ENCODE assay signal across 19 mouse cellular contexts in the genomic region with DNA sequence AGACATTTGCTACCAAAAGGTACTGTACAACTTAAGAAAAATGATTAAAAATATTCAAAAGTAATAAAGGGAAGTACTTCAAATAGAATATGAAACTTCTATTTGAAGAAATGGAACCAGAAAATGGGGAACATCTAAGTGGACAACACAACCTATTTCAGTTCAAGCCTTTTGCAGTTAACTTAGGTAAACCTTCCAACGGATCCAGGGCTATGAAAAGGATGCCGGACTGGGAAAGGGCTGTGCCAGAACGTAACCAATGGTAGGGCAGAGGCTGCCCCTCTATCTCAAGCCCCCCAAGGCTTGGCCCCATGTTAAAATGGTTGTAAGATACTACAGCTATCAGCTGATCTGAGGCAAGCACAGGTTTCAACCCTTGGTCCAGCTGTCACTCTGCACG. TPM values are rescaled to one million over a fixed set of nuclear protein-coding genes. Genes with fewer than 3 reads are reported as not detected.
"Had no signal": no experiment of that assay in that cellular context is flagged by ENCODE, and none has a peak within 500 bp of the region (broad histone marks: within the 10 kb centered on the region; RNA-seq: fewer than 3 reads in every experiment).

No protein-coding gene starts in this region.

- H3K27ac ChIP-seq: liver, embryonic 13.5 days; macrophage; midbrain, embryonic 10.5 days; neural tube, embryonic 13.5 days; stomach, embryonic 15.5 days had no signal

- H3K4me3 ChIP-seq: liver, embryonic 13.5 days; megakaryocyte, embryonic 14.5 days; midbrain, embryonic 10.5 days; myocyte; neural tube, embryonic 13.5 days; stomach, embryonic 15.5 days had no signal

- H3K4me1 ChIP-seq: megakaryocyte, embryonic 14.5 days; midbrain, embryonic 10.5 days; neural tube, embryonic 13.5 days; stomach, embryonic 15.5 days had no signal

- ATAC-seq: lung, postnatal 0 days had no signal

- DNase-seq: kidney, adult 11 months; kidney, adult 8-10 months; kidney, postnatal 14 days; kidney, postnatal 4 days; liver, embryonic 13.5 days; lung, embryonic 14.5 days; midbrain, embryonic 14.5 days; retina, postnatal 1 day; right cerebral cortex, postnatal 25 days; spleen, adult 18-20 months; thymus, postnatal 36 days had no signal

- H3K27me3 ChIP-seq: liver, embryonic 13.5 days; megakaryocyte, embryonic 14.5 days; neural tube, embryonic 13.5 days; stomach, embryonic 15.5 days had no signal

- H3K9me3 ChIP-seq: liver, embryonic 13.5 days; megakaryocyte, embryonic 14.5 days; midbrain, embryonic 10.5 days; neural tube, embryonic 13.5 days; stomach, embryonic 15.5 days had no signal

RNA-seq across cellular contexts. Expression of gene Kbtbd6, which starts 9.4 kb away (rescaled TPM):
- polyA plus RNA-seq: liver, adult 2 months had no signal
